In the genomic region with DNA sequence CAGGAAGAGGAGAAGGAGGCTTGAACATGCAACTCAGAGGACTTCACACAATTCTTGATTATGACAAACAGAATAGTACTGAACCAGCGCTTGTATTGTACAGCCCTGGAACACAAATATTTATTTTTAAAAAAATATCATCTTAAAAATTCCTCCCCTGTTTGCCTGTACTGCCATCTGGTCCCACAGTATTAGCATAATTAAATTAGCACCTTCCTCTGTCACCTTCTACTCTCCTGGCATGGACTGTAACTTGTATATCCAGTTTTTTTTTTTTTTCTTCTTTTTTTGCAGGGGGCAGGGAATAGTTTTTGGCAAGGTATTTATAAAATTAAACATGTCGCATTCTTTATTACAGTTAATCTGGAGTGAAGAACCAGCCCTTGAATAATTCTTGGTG, we compare ENCODE assay signal across 19 mouse cellular contexts.
DNase-seq lines count a peak whose midpoint lies in the region; ATAC-seq and TF ChIP-seq lines count a peak whose summit lies in the region.
"Had no signal": no experiment of that assay in that cellular context is flagged by ENCODE, and none has a peak within 500 bp of the region (broad histone marks: within the 10 kb centered on the region; RNA-seq: fewer than 3 reads in every experiment).

No protein-coding gene starts in this region.

- no peak overlapping the region for H3K4me2 ChIP-seq in forebrain, embryonic 14.5 days (ENCODE audit: low read length)
- H3K4me2 ChIP-seq in forebrain, embryonic 16.5 days (ENCODE audit: low read length), result no peak overlapping the region
- no peak overlapping the region for H3K4me2 ChIP-seq in forebrain, embryonic 11.5 days (ENCODE audit: low read depth, low read length, severe bottlenecking)
- H3K4me2 ChIP-seq: embryonic facial prominence, embryonic 13.5 days; embryonic facial prominence, embryonic 15.5 days had no signal

- ATAC-seq in forebrain, embryonic 14.5 days, result peak; percentile 44; the same call in 1 of the 2 replicates
- peak; percentile 68; the same call in 1 of the 2 replicates for ATAC-seq in forebrain, embryonic 16.5 days
- no peak for ATAC-seq in forebrain, embryonic 11.5 days (replicated peaks; ENCODE audit: low FRiP score)

- H3K27ac ChIP-seq in forebrain, embryonic 14.5 days (ENCODE audit: low read depth, low read length), result no peak overlapping the region
- H3K27ac ChIP-seq in forebrain, embryonic 10.5 days, result no peak overlapping the region
- H3K27ac ChIP-seq in forebrain, embryonic 16.5 days (ENCODE audit: low read length), result no peak overlapping the region
- no peak overlapping the region for H3K27ac ChIP-seq in forebrain, embryonic 11.5 days (ENCODE audit: low read depth, low read length)
- H3K27ac ChIP-seq: embryonic facial prominence, embryonic 13.5 days; embryonic facial prominence, embryonic 15.5 days had no signal

- WGBS in forebrain, embryonic 14.5 days, result 79% methylated on average over 2 of the region's 2 CpGs
- WGBS in forebrain, embryonic 10.5 days, result 97% methylated on average over 2 of the region's 2 CpGs
- WGBS in forebrain, embryonic 16.5 days, result 61% methylated on average over 2 of the region's 2 CpGs
- WGBS in forebrain, embryonic 11.5 days, result 92% methylated on average over 2 of the region's 2 CpGs

- no peak overlapping the region for H3K4me3 ChIP-seq in forebrain, embryonic 14.5 days (ENCODE audit: low read depth, low read length)
- H3K4me3 ChIP-seq in forebrain, embryonic 10.5 days, result no peak overlapping the region
- no peak overlapping the region for H3K4me3 ChIP-seq in forebrain, embryonic 16.5 days (replicated peaks; ENCODE audit: low read length)
- H3K4me3 ChIP-seq in forebrain, embryonic 11.5 days (ENCODE audit: low read depth, low read length), result no peak overlapping the region
- H3K4me3 ChIP-seq: embryonic facial prominence, embryonic 13.5 days; embryonic facial prominence, embryonic 15.5 days; erythroblast, embryonic 14.5 days had no signal

- no peaks in the 10 kb centered on the region for H3K36me3 ChIP-seq in forebrain, embryonic 14.5 days (ENCODE audit: control insufficient read depth, insufficient read depth, low read length)
- no peaks in the 10 kb centered on the region for H3K36me3 ChIP-seq in forebrain, embryonic 10.5 days (replicated peaks)
- H3K36me3 ChIP-seq in forebrain, embryonic 16.5 days (ENCODE audit: control insufficient read depth, insufficient read depth), result no peaks in the 10 kb centered on the region
- no peaks in the 10 kb centered on the region for H3K36me3 ChIP-seq in forebrain, embryonic 11.5 days (ENCODE audit: control insufficient read depth, insufficient read depth, low read length)
- H3K36me3 ChIP-seq: embryonic facial prominence, embryonic 13.5 days; embryonic facial prominence, embryonic 15.5 days had no signal

- no peak overlapping the region for H3K9ac ChIP-seq in forebrain, embryonic 14.5 days (ENCODE audit: low read length)
- H3K9ac ChIP-seq in forebrain, embryonic 16.5 days (replicated peaks; ENCODE audit: low read depth, low read length), result no peak overlapping the region
- H3K9ac ChIP-seq in forebrain, embryonic 11.5 days (ENCODE audit: low read length), result no peak overlapping the region
- H3K9ac ChIP-seq: embryonic facial prominence, embryonic 13.5 days; embryonic facial prominence, embryonic 15.5 days had no signal

- DNase-seq in forebrain, embryonic 14.5 days (ENCODE audit: low spot score), result peak; percentile 47
- DNase-seq in forebrain, embryonic 10.5 days (ENCODE audit: extremely low spot score, low spot score), result no peak
- no peak for DNase-seq in forebrain, embryonic 11.5 days (ENCODE audit: low spot score)
- DNase-seq in brain, embryonic 14.5 days (ENCODE audit: low read depth), result peak; percentile 53
- DNase-seq in urinary bladder, postnatal 10 days (ENCODE audit: low spot score), result no peak
- DNase-seq: adrenal gland, adult 2 months; adrenal gland, postnatal 10 days; adrenal gland, postnatal 25 days; cerebellum, adult 11 months; cerebellum, adult 18-20 months; cerebellum, adult 8-10 months; cerebellum, adult 9-11 months; cerebellum, postnatal 14 days; cerebellum, postnatal 36 days; embryo, embryonic 11 days had no signal

- H3K9me3 ChIP-seq in forebrain, embryonic 14.5 days (replicated peaks; ENCODE audit: control insufficient read depth, low read length), result no peaks in the 10 kb centered on the region
- H3K9me3 ChIP-seq in forebrain, embryonic 10.5 days, result no peaks in the 10 kb centered on the region
- H3K9me3 ChIP-seq in forebrain, embryonic 16.5 days (ENCODE audit: control insufficient read depth, low read length), result no peaks in the 10 kb centered on the region
- H3K9me3 ChIP-seq in forebrain, embryonic 11.5 days (ENCODE audit: control insufficient read depth, low read length), result no peaks in the 10 kb centered on the region
- H3K9me3 ChIP-seq: embryonic facial prominence, embryonic 13.5 days; embryonic facial prominence, embryonic 15.5 days had no signal

- no peak for TF ChIP-seq CTCF in brain, embryonic 14.5 days (IDR thresholded peaks at IDR 0.05; ENCODE audit: borderline replicate concordance, extremely low read depth, insufficient read depth, insufficient read length)

- no peaks in the 10 kb centered on the region for H3K27me3 ChIP-seq in forebrain, embryonic 14.5 days (replicated peaks; ENCODE audit: control insufficient read depth, insufficient read depth, low read length)
- no peaks in the 10 kb centered on the region for H3K27me3 ChIP-seq in forebrain, embryonic 10.5 days (ENCODE audit: poor library complexity, severe bottlenecking)
- no peaks in the 10 kb centered on the region for H3K27me3 ChIP-seq in forebrain, embryonic 16.5 days (replicated peaks; ENCODE audit: control insufficient read depth, insufficient read depth, low read length)
- H3K27me3 ChIP-seq in forebrain, embryonic 11.5 days (ENCODE audit: control insufficient read depth, insufficient read depth, low read length), result no peaks in the 10 kb centered on the region
- H3K27me3 ChIP-seq: embryonic facial prominence, embryonic 13.5 days; embryonic facial prominence, embryonic 15.5 days had no signal

- peaks cover 5% of the 10 kb centered on the region; the same call in 1 of the 2 replicates for H3K4me1 ChIP-seq in forebrain, embryonic 14.5 days (ENCODE audit: control insufficient read depth, insufficient read depth, low read length)
- H3K4me1 ChIP-seq in forebrain, embryonic 10.5 days, result peaks cover 20% of the 10 kb centered on the region; the same call in 1 of the 2 replicates
- H3K4me1 ChIP-seq in forebrain, embryonic 16.5 days (replicated peaks; ENCODE audit: control insufficient read depth, insufficient read depth, low read length), result no peaks in the 10 kb centered on the region
- H3K4me1 ChIP-seq in forebrain, embryonic 11.5 days (replicated peaks; ENCODE audit: control insufficient read depth, insufficient read depth, low read length), result no peaks in the 10 kb centered on the region
- H3K4me1 ChIP-seq: embryonic facial prominence, embryonic 13.5 days; embryonic facial prominence, embryonic 15.5 days had no signal

- TF ChIP-seq POLR2A in brain, embryonic 14.5 days (IDR thresholded peaks at IDR 0.05; ENCODE audit: borderline replicate concordance, extremely low read depth, insufficient read depth, insufficient read length, poor library complexity, severe bottlenecking), result no peak

Comparison
In these comparisons a context has a peak if more than half of its experiments do, and no peak if none do; other contexts are left out.
1. DNase-seq: peak in forebrain, embryonic 14.5 days (single experiment) and brain, embryonic 14.5 days (single experiment); none in forebrain, embryonic 10.5 days (single experiment), forebrain, embryonic 11.5 days (single experiment) and urinary bladder, postnatal 10 days (single experiment).